Mouse (Mus musculus) frontal cortex, adult (tissue): ENCODE measurements at regions not wholly inside any gene's neighbourhood (a gene's known extent, or its start where the extent isn't known, plus 50 kb on each side); places are given as distances from the start of the nearest gene placed in this dataset.

Source experiments
- ATAC-seq: cut with Nextera tagmentation; 2 replicates; pipeline ENCODE4 v1.9.2; 2017; ENCODE audit warnings: mild to moderate bottlenecking, moderate library complexity, mixed read lengths; ENCODE audit not compliant: low TSS enrichment

DNA sequence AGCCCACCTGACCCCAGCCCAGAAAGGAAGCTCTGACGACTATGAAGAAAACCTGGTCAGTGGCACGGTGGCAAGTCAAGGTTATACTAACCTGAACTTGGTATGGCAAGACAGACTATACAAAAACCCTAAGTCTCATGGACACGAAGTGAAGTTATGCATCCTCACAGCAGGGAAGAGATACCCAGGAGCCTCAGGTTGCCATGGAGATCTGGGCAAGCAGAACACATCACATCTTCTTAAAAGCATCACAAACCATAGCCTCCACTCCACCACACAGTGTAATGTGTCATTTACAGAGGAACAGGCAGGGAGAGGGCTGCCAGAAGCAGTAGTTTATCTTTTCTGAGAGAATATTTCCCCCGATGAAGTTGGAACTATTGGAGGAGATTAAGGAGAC lies 146.5 kb downstream of the Slc39a8 start:
- peak; percentile 91 for ATAC-seq

DNA sequence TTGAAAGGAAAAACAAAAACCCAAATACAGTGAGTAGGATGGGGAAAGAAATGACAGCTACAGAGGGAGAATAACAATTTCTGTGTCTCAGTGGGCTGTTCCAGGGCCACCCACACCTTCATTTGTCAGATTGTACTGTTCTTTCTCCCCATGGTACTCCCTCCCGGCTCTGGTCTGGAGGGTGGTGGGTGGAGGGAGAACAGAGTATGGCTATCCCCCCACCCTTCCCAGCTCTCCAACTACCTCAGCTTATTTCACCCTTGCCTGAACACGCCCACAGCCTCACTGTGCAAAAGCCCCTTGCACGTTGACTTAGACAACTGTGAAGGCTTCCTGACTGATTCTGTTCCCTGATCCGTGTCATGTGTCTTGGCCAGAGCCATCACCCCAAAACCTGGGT lies 147.3 kb downstream of the Slc39a8 start:
- ATAC-seq, result peak; percentile 76

DNA sequence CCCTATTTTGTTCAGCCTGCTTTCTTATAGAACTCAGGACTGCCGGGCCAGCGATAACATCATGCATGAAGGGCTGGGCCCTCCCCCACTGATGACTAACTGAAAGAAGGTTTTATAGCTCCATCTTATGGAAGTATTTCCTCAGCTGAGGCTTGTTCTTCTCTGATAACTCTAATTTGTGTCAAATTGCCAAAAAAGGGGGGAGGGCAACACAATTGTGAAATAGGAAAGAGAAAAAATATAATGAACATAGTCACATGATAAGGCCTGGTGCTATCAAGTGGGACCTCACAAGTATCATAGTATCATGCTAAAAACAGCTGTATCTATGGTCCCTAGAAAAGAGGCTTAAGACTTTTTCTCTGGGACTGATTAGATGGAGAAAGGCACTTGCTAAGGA lies 148.2 kb downstream of the Slc39a8 start:
- ATAC-seq, result no peak

DNA sequence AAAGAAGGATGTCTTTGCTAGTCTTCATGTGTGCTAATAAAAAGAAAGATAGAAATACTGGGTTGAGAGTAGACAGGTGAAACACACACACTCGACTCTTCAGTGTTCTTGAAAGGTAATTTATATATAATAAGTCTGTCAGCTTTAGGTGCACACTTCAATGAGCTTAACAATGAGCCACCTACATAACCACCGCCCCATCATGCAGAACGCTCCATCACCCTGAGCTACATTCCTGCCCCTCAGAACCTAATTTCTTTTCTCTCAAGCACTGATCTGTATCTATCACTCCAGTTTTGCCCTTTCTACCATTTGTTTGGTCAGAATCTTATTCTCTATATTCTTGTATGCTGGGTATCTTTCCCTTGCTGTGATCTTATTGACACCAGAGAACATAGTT lies 148.8 kb downstream of the Slc39a8 start:
- ATAC-seq, result no peak

DNA sequence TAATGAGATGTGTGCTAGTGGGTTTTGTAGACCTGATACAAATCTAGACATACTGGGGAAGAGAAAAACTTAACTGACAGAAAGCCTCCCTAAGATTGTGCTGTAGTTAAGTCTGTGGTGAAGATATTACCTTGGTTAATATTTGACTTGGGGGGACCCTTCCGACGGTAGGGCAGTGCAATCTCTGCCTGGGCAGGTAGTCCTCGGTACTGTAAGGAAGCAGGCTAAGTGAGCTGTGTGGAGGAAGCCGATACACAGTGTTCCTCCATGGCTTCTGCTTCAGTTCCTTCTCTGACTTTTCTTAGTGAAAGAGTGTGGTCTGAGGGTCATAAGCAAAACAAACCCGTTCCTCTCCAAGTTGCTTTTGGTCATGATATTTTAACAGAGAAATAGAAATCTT lies 149.7 kb downstream of the Slc39a8 start:
- no peak for ATAC-seq

DNA sequence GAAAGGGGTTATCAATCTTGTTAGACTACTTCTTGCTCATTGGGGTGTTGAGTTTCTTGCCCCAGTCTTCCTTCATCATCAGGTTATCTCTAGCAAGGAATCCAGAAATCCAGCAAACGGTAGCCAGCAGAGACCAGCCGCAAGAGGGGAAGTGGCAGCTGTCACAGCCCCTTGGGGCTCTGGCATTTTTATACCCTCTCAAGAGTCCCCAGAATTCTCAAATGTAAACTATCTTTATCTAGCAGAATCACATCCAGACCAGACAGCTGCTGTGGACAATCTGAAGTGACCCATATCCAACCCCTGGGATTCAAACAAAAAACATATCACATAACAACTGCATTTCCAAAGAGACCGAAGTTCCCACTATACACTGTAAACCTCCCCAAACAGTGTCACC lies 162.1 kb downstream of the Slc39a8 start:
- ATAC-seq, result no peak

DNA sequence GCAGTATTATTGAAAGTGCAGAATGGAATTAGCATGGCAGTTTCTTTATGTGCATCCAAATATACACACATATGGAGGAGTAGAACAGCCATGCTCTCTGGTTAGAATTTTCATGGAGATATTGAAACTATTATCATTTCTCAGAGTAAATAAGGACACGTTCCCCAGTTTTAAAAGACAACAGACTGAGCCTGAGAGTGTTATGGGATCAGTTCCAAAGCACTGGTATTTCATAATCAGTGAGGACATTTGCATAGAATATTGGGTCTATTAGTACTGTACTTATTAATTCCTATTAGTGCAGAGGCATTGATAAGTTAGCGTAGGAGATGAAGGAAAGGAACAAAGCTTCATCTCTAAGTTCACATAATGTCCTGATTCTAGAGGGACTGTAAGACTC lies 164.2 kb downstream of the Slc39a8 start:
- ATAC-seq, result no peak

DNA sequence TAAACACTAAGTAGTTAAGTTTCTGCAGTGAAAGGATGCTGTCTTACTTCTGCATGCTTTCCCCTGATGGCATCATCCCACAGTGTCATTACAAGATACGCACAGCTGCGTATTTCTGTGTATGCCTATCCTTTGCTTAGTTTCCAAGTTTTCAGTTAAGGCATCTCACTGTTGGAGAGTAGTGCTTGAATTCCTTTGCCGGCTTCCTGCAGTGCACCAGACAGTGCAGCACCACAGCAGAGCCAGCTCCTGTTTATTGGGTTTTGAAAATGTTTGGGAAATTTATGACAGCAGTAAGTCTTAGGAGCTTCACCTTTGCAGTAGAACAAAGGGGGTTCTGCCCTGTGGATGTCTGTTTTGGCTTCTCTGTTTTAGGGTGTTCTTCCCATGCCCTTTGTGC lies 165.3 kb downstream of the Slc39a8 start:
- no peak for ATAC-seq

DNA sequence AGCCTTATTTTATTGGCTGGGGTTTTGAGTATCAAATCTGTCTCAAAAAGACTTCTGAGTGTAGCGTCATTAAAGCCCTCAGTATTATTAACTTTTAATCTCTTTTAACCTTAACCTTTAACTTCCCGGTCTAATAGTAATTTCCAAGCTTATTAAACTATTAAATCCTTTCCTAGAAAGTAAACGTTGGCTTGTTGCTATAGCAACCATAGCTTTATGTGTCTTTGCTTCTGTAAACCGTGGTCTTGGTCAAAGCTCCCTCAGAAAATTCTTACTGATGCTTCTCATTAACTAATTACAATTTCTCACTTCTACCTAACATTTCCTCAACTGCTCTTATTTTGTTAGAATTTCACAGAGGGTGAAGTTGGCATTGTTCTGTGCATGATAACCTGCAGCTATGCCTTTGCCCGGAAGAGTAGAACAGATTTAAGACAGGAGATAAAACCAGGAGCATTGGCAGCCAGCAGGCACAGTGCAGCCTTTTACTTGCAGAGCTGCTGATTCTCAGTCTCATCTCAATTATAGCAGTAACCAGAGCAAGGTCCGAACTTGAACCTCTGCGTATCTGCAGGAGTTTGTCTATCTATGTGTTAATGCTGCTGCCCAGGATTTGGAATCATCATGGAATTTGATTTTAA lies 165.9 kb downstream of the Slc39a8 start:
- ATAC-seq, result no peak

DNA sequence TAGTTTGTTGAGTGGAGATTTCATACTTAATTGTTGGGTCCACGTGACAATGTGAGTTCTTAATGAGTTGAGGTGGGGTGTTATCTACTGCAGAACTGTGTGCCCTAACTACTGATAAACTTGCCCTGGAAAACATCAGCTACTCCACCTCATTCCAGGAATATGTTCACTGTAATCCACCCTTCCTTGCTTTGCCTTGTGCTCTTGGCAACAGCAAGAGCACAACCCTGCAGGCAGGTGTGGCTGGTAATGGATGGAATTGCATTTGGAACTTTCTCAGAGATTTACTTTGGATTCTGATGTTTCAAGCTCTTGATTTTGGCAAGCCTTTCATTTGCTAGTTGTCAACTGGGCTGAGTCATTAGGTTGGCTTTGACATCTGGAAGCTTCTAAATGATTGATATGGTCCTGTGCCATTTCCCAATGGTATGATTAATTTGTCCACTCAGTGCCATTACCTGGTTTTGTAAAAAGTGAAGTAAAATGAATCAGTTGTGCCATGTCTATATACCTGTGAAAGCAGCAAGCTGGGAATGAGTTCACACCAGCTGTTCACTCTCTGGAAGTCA lies 175.6 kb downstream of the Slc39a8 start:
- no peak for ATAC-seq
